Mouse (Mus musculus): ENCODE measurements around the gene Kcnj1.
A peak's percentile ranks its signal among the peaks of the same experiment; 100 is the strongest.

Gene Kcnj1

DNA sequence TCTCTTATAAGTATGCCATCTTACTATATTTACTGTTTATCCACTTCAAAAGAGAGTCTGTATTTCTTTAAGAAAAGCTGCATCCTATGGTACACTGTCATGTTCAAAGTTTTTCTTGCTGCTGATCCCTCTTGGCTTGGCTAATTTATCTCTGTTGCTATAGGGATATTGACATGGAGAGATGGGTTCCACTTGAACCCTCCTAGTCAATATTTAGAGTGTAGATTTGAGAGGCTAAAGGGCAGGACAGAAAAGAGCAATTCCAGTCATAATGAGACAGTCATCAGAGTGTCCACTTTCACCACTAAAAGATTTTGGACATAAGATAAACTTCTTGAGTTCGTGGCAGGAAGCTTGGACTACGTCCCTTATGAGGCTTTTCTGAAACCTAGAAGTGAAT is 27.9 kb downstream of the Kcnj1 start:
- DNase-seq (ENCODE audit: low spot score in 2 of 2), result no peak

DNA sequence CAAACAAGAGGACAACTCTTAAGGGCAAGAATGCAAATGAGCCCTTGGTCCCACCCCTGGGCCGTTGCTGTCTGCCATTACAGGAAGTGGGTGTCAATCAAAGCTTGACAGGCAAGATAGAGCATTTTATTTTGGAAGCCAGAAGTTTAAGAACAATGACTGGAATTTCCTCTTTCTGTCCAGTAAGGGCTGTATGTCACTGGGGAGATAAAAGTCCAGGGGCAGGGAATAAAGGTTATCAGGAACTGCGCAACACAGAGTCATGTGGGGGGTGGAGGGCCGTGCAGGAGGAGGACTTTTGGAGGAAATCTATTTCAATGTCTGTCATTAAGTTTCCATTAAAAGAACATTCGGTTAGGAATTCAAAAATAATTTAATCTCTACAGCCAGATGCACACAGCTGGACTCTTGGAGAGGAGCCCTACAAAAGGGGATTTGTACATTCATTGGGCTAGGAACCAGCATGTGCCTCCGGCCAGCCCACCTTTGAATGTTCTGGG is 28.4 kb downstream of the Kcnj1 start:
- DNase-seq (ENCODE audit: low spot score in 2 of 2), result no peak

DNA sequence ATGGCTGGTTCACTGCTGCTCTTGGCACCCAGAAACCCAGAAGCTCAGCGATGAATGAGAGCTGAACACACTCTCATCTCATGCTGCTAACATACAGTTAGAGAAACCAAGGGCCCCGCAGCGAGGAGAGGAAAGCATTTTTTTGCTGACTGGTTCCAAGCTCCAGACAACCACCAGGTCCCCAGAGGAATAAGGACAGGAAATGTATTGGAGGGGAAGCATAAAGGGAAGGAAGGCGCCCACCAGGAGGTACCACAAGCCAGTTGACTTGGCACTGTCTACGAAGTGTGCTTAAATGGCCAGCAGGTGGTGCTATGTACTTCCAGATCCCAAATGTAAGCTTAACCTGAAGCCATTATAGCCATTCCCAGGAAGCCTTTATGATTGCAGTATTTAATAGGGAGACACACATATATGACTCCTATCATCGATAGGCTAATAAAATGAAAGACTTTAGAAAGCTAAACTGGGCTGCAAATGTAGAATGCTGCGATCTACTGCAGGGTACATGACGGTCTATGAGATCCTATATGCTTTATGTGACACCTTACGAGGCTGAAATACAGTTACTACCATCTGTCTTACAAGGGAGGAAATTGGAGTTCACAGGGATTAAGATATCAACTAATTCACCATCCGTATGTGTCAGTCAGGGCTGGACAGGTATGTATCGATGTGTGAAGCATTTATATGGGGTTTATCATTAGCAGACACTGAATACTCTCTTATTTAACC is 33.1 kb downstream of the Kcnj1 start:
- DNase-seq (ENCODE audit: low spot score in 2 of 2), result peak; percentile 54 to 83

DNA sequence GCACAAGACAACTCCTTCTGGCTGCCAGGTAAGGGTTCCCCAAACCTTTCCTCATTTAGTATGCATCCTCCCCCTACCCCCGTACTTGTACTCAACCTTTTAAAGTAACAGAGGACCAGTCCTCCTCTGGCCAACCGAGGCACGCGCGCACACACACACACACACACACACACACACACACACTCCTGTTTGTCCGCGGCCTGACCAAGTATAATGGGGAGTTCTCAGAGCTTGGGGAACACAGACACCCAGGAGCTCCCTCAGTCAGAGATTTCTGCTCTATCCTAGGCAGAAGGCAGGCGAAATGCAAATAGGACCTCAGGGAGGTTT is 36.4 kb downstream of the Kcnj1 start:
- no peak for DNase-seq (ENCODE audit: low spot score in 2 of 2)

DNA sequence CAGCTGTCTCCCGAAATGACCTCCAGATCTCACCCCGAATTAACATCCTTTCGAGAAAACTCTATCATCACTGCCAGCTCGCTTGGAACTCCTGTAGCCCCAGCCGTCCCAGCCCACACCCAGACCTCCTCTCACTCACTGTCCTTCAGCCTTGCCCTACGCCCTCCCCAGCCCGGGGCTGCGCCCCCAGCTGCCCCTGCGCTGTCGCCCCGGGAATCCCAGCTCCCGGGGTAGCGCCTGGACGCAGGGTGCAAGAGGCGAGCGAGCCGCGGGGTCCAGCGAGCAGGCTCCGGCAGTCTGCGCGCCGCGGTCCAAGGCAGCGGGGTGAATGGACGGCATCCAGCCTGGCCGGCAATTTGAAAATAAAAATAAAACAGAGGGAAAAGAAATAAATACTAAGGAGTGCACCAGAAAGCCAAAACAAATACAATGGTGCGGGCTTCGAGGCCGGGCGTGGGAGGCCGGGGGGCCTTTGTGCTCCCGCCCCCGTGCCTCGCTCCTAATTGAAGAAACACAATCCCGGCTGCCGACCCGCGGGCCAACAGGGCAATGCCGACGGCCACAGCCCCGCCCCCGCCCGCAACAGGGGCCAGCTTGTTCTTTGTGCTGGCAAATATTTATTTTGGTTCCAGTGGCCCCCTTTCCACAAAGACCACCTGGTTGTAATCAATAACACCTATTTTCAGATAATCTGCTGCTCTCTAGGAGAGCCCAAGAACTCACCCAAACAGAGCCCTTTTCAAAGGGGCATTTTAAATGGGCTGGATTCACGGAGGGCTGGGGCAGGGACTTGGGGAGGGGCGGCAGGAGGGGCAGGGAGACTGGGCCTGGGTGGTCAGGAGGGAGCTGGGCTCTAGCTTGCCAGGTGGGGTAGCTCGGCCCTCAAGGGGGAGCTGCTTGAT is 37.0 kb downstream of the Kcnj1 start:
- no peak for DNase-seq (ENCODE audit: low spot score in 2 of 2)

DNA sequence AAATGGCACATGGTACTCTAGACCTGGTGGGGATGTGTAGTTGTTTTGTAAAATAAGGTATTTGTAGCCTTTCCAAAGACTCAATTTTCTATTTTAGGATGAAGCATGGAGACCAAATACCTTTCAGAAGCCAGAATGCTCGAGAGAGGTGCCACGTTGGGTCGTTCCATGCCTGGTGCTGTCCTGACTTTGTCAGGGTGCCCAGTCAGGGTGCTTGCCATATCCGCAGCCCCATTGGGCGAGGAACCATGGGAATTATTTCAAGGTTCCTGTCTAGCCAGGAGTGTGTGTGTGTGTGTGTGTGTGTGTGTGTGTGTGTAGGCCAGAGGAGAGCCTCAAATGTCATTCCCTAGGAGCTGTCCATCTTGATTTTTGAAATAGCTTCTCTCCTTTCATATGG is 38.4 kb downstream of the Kcnj1 start:
- no peak for DNase-seq (ENCODE audit: low spot score in 2 of 2)

DNA sequence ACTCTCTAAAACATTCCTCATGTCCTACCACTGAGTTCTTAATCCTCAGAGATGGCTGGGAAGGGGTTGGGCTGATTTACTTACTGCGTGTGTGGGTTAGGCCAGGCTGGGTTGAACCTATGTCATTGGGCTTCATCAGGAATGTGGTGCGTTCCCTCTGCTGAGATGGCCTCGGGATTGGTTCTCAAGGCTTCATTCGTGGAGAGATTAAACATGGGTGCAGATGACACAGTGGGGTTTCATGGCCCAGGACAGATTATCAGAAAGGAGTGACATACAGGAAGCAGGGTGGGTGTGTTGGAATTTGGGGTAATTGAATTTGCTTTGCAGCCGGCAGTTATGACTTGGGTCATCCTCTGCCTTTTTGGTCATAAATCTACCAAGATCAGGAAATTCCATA is 39.2 kb downstream of the Kcnj1 start:
- no peak for DNase-seq (ENCODE audit: low spot score in 2 of 2)

DNA sequence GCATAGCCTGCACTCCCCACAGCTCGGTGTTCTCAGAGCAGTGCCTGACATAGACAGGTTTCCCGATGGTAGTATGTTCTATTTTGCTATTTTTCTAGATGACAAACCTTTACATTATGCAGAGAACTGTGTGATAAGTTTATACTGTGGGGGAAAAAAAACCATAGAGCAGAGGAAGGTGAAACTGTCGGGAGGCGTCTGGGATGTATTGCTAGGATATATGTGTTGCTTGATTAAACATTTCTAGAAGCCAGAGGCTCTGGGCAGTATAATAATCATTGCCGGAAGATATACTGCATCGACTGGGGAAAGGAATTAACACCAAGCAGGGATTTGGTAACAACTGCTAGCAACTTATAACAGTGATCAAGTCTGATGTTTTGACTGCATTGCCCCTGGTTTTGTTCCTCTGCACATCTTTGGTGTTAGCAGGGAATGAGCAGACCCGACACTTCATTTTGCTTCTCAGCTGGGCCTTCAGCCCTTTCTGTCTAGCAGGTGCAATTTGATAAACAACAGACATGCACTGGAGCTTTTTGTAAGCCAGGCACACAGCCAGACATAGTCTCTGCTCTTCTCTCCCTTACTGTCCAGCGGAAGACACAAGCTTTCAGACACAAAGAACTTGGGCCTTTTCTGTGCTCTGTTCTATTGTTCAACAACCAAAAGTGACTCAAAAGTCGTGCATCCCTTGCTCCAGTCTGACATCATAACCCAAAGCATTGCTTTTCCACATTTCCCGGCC is 40.7 kb downstream of the Kcnj1 start:
- no peak for DNase-seq (ENCODE audit: low spot score in 2 of 2)

DNA sequence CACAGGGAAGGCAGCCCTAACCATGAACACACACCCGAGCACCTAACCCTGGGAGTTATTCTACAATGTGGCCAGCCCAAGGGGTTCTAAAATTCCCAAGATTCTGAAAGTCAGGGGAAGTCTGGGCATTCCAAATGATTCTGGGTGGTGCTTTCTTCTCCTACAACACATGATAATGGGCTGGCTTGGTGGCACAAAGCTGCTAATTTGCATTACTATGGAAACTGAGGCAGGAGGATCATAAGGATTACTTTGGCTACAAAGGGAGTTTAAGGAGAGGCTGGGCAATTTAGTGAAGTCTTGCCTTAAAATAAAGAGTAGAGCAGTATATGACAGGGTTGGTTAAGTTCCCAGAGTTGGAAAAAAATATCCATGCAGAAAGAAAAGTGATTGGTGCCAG is 42.7 kb downstream of the Kcnj1 start:
- DNase-seq (ENCODE audit: low spot score in 2 of 2), result no peak

DNA sequence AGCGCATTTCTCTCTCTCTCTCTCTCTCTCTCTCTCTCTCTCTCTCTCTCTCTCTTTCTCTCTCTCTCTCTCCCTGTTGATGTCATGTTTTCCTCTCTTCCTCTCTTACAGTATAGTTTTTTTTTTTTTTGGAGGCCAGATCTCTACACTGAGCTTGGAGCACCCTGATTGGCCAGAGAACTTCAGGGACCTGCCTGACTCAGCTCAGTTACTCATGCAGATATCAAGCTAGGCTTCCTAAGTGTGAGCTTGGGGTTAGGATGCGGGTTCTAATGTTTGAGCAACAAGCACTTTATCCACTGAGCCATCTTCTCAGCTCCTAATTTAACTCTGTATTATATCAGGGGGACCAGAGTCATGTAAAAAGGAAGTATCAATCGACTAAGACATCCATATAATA is 43.7 kb downstream of the Kcnj1 start:
- DNase-seq (ENCODE audit: low spot score in 2 of 2), result no peak

DNA sequence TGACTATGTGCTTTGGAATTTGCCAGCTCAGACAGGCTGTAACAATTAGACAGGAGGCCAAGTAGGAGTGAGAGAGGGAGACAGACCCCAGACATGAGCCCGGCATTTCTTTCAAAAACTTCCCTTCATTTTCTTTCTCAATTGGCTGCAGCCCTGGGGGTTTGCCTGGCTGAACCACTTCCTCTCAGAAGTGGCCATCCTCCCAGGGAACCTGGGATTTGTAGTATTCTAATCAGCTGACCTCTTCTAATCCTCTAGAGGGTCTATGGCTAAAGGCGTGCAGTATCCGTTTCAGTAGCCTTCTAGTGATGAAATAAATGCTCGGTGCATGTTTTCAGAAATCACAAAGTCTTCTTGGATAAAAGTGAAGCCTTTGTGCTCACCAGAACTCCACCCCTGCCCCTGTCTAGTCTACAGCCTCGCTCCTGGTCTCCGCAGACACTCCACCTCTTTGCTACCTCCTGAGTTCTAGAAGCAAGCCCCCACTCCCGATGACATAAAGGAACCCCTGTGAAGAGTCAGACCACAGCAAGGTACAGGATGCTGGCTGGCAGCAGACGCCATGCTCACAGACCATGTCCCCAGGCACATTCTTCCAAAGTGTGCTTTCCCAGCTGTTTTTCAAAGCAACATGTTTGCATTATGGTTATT is 45.3 kb downstream of the Kcnj1 start:
- no peak for DNase-seq (ENCODE audit: low spot score in 2 of 2)

DNA sequence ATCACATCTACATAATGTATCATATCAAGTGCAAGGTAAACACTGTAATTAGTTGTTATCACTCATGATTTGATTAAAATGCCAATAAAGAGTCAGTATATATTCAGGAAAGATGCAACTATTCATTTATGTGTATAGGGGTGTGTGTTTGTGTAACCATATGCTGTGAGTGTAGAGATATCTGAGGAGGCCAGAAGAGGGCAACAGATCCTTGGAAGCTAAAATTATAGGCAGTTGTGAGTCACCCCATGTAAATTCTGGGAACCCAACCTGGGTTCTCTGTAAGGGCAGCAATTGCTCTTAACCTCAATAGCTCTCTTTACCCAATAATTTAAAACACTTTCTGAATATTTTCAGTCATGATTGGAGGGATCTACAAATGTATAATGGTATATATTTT is 48.4 kb downstream of the Kcnj1 start:
- no peak for DNase-seq (ENCODE audit: low spot score in 2 of 2)

DNA sequence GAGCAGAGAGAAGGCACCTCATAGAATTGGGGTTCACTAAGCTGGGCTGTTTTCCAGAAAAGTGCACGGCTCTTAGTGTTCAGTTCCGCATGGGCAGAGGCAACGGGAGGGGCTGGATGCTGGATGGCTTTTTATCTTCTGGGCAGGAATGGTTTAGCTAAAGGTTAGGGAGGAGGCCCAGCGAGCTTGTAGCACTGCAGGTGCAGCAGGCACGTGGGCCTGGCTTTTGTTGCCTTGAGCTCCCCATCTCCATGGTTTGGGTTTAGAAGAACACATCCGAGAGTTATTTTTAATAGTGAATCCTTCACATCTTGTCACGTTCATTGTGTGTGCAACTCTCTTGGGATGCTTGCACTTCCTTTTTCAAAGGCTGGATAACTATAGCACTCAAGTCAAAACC is 53.0 kb downstream of the Kcnj1 start:
- DNase-seq (ENCODE audit: low spot score in 2 of 2), result no peak

DNA sequence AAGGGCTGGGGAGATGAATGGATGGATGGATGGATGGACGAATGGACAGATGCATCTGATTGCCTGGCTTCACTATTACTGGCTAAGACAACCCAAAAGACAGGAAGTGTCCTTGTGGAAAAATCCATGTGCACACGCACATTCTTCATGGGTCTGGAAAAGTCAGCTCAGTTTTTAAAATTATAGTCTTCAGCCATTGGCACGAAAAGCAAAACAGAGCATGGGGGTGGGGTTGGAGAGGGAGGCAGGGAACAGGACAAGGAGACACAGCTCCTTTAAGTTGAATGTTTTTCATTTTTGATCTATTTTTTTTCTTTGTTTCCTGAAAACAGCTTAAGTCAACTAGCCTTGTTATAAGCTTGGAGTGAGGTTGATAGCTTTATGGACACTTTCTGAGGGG is 58.8 kb downstream of the Kcnj1 start:
- DNase-seq (ENCODE audit: low spot score in 2 of 2), result no peak

DNA sequence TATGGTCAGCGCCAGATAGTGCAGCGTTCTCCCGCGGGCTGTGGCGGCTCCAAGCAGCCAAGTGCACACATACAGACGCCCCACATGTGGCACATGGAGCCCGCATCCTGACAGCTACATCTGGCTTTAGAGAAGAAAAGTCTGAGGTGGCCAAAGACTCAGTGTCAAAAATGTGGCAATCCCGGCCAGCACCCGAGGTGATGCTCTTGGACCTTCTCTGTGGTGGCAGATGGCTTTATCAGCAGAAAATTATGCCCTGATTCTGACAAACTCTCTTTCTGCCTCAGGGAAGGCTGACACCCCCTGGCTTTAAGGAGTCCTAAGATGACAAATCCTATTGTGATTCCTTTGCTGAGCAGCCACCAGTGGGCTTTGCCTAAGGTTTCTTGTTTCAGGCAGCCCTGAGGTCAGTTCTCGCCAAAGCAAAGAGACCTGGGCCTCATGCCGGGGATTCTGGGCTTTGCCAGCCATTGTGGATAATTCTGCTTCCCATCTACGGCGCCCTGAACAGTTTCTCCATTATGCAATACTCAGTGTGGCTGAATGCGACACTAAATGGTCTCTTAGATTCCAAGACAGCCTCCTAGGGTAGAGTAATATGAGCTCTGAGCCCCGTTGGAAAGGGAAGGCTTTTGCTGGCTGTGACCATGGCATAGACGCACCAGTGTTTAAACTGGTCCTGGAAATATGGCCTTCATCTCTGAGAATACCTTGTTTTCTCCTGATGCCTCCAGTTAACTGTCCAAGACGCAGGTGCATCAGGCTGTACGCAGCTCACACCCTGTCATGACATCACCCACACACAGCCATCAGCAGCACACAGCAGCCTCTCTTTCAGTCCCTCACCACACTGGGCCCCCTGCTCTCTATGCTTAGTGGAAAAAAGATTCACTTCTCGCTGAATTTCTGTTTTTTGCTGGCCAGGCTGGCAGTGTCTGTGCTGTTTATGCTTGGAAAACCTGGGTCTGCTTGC is 62.2 kb downstream of the Kcnj1 start:
- peak in 1 of 2 experiments; percentile 3 for DNase-seq (ENCODE audit: low spot score in 2 of 2)

DNA sequence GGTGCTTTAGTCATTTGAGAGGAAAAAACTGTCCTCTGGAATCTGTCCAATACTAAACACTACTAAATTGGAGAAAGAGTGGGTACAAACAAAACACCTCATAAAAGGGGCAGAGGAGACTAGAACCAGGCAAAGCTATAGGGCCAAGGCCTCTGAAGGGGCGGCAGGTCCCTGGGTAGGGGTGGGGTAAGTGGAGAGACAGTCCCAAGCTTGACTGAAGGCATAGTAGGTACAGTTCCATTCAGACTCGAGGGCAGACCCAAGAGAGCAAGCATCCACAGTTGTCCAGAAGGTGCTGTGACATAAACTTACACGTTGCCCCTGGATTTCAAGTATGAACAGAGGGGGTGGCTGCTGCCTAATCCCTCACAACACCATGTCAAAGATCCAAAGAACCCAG is 70.8 kb downstream of the Kcnj1 start:
- DNase-seq (ENCODE audit: low spot score in 2 of 2), result no peak

DNA sequence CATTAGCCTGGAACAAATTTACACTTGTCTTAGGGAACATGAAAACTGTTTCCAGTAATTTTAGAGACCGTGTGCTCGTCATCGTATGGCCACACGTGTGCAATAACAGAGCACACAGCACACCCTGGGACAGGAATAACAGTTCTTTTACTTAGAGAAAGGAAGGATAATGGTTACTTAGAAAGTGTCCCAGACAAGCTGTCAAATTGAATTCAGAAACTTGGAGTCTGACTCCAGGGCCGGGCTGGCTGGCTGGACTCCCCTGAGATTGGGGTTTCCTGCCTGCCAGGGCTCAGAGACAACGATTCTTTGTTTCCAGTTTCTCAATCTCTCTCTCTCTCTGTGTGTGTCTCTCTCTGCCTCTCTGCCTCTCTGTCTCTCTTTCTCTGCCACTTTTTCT is 71.5 kb downstream of the Kcnj1 start:
- no peak for DNase-seq (ENCODE audit: low spot score in 2 of 2)

DNA sequence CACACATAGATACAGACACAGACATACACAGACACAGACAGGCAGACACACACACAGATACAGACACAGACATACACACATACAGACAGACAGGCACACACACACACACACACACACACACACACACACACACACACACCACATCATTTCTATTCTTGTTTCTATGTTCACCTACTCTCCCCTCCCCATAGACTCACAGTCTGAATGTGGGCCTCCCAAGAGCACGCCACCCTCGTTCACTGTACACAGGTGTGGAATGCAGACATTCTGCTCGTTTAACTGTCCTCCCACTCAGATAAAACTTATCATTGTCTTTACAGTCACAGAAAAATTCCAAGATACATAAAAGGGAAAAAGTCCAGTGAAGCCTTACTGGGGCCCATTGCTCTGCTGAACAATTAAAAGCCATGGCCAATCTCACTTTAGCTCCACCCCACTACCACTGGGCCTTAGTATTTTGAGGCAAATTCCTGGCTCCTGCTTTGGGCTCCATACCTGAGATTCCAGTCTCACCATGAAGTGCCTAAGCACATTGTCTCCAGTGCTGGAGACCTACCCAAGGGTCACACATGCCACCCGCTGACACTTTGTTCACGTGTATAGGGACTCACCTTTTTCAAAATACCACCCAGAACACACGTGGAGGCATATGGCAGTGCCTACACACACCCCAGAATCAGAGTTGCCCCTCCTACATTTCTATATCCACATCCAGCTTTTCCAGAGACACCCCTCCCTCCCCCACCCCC is 72.3 kb downstream of the Kcnj1 start:
- DNase-seq (ENCODE audit: low spot score in 2 of 2), result no peak

DNA sequence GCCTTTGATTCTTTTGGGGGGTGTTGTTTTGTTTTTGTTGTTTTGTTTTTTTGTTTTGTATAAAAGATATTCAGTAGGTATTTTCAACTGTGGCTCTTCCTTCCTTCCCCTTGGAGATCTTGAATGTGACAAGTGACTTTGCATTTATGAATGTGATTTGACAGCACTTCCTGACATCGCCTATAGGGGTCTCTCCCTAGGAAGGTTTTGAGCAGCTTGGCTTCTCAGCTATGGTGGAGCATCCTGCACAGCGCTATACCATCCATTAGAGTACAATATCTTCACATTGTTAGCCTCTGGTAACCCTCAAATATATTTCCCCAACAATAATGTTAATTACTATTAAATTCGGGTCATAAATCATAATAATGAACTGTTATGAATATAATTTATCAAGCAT is 73.5 kb downstream of the Kcnj1 start:
- DNase-seq (ENCODE audit: low spot score in 2 of 2), result no peak

DNA sequence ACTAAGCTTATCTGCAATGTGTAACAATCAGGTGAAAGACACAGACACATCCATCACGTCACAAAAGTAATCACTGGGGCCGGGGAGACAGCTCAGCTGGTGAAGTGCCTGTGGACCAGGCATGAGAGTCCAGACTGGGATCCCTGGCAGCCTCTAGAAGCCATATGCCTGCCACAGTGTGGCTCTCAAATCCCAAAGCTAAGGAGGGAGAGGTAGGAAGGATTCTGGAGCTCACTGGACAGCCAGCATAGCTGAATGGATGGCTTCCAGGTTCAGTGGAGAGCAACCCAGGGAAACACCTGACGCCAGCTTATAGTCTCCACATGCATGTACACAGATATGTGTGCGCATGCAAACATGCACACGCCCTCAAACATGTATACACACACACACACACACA is 76.5 kb downstream of the Kcnj1 start:
- DNase-seq (ENCODE audit: low spot score in 2 of 2), result no peak
